Mouse (Mus musculus) testis, adult 2 months (tissue): ENCODE measurements around the gene Cnpy3. TPM values are rescaled to one million over a fixed set of nuclear protein-coding genes. Genes with fewer than 3 reads are reported as not detected.
A peak's percentile ranks its signal among the peaks of the same experiment; 100 is the strongest.

Experiments
- H3K27ac ChIP-seq: fragments of 200-500 bp; 2 replicates; pipeline ENCODE4 v1.5.1; 2012; ENCODE audit warnings: low read depth, low read length; ENCODE audit not compliant: control insufficient read depth, insufficient read depth
- H3K27me3 ChIP-seq: fragments of 200-500 bp; 2 replicates; pipeline ENCODE4 v1.6.1; 2012; ENCODE audit warnings: mild to moderate bottlenecking, low read length, moderate library complexity; ENCODE audit not compliant: control insufficient read depth, insufficient read depth
- H3K36me3 ChIP-seq: fragments of 200-500 bp; 2 replicates; pipeline ENCODE4 v1.6.1; 2012; ENCODE audit warnings: mild to moderate bottlenecking, low read length; ENCODE audit not compliant: control insufficient read depth, insufficient read depth
- H3K4me1 ChIP-seq: fragments of 200-500 bp; 2 replicates; pipeline ENCODE4 v1.6.1; 2012; ENCODE audit warnings: low read length; ENCODE audit not compliant: control insufficient read depth, insufficient read depth
- H3K4me3 ChIP-seq: fragments of 200-500 bp; 2 replicates; pipeline ENCODE4 v1.5.1; 2012; ENCODE audit warnings: low read depth, mild to moderate bottlenecking, low read length, moderate library complexity, mixed read lengths; ENCODE audit not compliant: control insufficient read depth
- CTCF ChIP-seq: fragments of 200-500 bp; IDR thresholded peaks from 2 replicates; pipeline ENCODE4 v1.5.1; 2012; ENCODE audit warnings: low read depth, mild to moderate bottlenecking, inconsistent platforms, low read length, moderate library complexity; ENCODE audit not compliant: control insufficient read depth, insufficient read depth, insufficient replicate concordance
- POLR2A ChIP-seq: fragments of 200-500 bp; IDR thresholded peaks from 2 replicates; pipeline ENCODE4 v1.6.1; 2012; ENCODE audit warnings: low read depth, mild to moderate bottlenecking, inconsistent platforms, low read length, moderate library complexity; ENCODE audit not compliant: control insufficient read depth
- polyA plus RNA-seq: library from polyadenylated mRNA; depleted of rRNA; stranded (reverse); fragments of >200 nt; gene quantifications from 2 replicates; pipeline ENCODE4 v1.2.3, GENCODE M21; 2012

The Cnpy3 gene
- polyA plus RNA-seq, 1 experiment, result 18.9 TPM

DNA sequence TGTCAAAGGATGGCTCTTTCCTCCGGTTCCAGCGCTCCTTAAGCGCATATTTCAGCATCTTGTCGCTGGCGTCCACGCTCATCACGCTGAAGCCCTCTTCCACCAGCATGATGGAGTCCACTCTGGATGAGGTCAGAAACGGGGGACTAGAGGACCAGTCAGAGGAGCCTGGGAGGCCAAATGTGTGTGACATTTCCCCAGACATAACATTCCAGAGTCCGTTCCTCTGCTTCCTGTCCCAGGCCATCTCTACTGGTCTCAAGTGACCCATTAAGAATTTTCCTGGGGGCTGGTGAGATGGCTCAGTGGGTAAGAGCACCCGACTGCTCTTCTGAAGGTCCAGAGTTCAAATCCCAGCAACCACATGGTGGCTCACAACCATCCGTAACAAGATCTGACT, 24.7 kb downstream of the Cnpy3 start:
- Histone ChIP-seq H3K36me3 (no peaks in the 10 kb centered on the region; the same call in 1 of the 2 replicates), H3K27me3 (no peaks in the 10 kb centered on the region), H3K4me3 (no peak overlapping the region), H3K4me1 (peaks cover 8% of the 10 kb centered on the region), H3K27ac (no peak overlapping the region)
- TF ChIP-seq CTCF (no peak), POLR2A (no peak)

DNA sequence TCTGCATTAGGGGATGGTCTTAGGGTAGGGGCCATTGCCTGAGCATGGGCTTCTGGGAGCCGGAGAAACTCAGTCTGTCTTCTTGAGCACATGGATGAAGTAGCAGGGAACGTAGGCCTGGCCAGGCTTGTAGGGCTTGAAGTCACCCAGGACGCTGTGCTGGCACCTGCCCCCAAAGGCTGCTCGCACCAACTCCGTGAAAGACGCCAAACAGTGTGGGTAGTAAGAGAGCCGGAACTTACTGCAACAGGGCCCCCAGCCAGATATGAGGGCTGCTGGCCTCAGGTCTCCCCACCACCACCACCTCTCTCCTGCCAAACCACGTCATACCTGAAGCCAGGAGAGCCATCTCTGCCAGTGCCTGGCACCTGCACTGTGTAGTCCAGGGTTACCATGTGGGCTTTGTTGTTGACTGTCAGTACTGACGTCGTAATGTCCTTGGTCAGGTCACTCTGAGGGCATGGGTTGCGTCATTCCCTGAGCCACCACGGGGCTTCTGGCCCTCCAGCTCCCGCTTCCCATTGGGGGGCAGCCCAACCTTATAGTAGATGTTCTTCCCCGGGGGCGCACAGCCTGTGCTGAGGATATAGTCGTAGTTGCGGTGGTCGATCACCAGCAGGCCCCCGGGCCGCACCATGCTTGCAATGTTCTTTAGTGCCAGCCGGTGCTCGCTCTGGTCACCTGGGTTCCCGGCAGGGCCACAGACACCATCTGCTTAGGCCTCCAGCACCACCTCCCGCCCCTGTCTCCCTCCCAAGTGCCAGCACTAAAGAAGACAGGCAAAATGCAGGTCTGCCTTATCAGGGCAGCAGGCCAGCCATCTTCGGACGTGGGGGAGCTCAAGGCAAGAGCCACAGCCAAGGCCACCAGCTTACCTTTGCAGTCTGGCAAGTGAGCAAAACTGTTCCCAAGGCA, 26.0 kb downstream of the Cnpy3 start:
- no peaks in the 10 kb centered on the region for H3K27me3 ChIP-seq
- no peaks in the 10 kb centered on the region; the same call in 1 of the 2 replicates for H3K36me3 ChIP-seq
- no peak for TF ChIP-seq CTCF
- no peak overlapping the region for H3K4me3 ChIP-seq
- no peak overlapping the region for H3K27ac ChIP-seq
- peaks cover 8% of the 10 kb centered on the region for H3K4me1 ChIP-seq

DNA sequence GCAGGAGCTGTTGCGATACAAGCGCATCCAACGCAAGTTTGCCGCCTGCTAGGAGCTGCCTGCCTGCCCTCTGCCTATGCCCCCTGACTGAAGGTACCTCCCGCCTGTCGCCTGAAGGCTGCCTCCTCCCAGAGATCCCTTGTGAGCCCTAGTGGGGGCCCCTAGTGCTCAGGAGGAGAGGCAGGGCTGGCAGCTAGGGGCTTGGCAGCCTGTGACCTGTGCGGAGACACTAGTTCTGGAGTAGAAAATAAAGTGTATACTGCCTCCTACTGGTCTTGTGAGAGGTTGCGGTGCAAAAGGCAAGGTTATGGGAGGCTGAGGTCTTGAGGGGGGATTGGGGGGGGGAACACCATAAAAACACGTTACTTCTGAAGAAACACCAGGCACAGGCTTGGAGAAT, 26.7 kb downstream of the Cnpy3 start:
- Histone ChIP-seq H3K4me1 (peaks cover 8% of the 10 kb centered on the region), H3K4me3 (no peak overlapping the region), H3K36me3 (no peaks in the 10 kb centered on the region; the same call in 1 of the 2 replicates), H3K27ac (no peak overlapping the region), H3K27me3 (no peaks in the 10 kb centered on the region)
- TF ChIP-seq POLR2A (no peak), CTCF (peak; percentile 34; the same call in 1 of the 2 replicates)

DNA sequence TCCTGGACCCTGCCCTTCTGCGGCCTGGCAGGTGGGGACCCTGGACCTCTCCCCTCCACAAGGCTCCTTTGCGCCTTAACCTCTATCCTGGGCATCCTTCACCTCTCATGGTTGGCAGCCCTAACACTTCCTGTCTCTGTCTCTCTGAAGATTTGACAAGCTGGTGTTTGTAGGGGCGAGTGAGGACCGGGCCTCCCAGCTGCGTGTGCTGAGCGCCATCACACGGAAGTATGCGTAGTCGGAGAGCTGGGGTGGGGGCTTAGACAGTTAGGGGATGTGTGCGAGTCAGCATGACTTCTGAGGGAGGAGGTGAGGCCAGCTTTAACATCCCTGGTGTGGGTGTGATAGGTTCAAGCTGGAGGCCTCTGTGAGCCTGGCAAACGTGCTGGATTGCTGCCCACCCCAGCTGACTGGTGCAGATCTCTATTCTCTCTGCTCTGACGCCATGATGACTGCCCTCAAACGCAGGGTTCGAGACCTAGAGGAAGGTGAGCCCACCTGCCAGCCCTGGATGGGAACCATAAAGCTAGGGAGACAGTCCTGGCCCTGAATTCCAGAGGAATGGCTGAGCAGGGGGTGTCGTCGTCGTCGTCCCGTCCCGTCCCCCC, 27.4 kb downstream of the Cnpy3 start:
- H3K27me3 ChIP-seq, result no peaks in the 10 kb centered on the region
- no peak for TF ChIP-seq POLR2A
- TF ChIP-seq CTCF, result no peak
- no peak overlapping the region for H3K4me3 ChIP-seq
- H3K4me1 ChIP-seq, result peaks cover 8% of the 10 kb centered on the region
- H3K36me3 ChIP-seq, result no peaks in the 10 kb centered on the region; the same call in 1 of the 2 replicates
- no peak overlapping the region for H3K27ac ChIP-seq

DNA sequence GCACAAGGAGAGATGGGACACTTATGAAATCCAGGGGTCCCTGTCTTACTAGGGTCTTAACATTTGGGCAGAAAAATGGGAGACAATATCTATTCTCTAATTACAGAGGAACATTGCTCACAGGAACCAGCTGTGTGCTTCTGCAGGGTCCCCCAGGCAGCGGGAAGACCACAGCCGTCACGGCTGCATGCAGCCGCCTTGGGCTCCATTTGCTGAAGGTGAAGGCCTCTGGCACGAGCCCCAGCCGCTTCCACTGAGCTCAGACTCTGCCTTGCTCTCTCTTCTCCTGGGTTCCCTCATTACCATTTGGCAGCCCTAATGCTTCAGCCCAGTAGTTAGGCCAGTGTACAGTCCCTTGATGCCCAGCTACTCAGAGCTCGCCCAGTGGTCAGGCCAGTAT, 30.9 kb downstream of the Cnpy3 start:
- H3K36me3 ChIP-seq, result no peaks in the 10 kb centered on the region; the same call in 1 of the 2 replicates
- TF ChIP-seq CTCF (no peak), POLR2A (no peak)

DNA sequence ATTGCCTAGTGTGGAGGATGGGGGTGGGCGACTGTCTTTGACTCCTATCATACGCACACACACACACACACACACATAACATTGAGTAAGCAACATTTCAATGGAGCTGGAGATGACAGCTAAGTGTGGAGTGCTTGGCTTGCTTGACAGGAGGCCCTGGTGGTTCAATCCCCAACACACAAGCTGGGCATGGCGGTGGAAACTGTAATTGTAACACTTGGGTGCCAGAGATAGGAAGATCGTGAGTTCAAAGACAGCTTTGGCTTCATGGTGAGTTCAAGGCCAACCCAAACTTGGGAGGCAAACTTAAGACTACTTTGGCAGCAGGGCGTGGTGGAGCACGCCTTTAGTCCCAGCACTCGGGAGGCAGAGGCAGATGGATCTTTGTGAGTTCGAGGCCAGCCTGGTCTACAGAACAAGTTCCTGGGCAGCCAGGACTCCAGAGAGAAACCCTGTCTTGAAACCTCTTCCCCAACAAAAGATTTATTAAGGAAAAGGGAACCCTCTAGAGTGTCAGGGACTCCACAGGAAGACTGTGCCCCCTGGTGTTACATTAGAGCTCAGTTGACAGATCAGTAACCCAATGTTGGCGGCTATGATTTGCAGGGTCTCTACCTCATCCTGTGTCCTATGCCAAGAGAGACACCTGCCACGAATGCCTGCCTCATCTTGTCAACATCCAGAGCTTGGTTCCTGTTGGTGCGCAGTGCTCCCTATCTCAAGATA, 37.1 kb downstream of the Cnpy3 start:
- Histone ChIP-seq H3K27ac (no peak overlapping the region), H3K4me1 (peaks cover 2% of the 10 kb centered on the region), H3K36me3 (no peaks in the 10 kb centered on the region), H3K27me3 (no peaks in the 10 kb centered on the region), H3K4me3 (no peak overlapping the region)
- TF ChIP-seq CTCF (no peak), POLR2A (no peak)

More for the DNA sequence above, 30.9 kb downstream of the Cnpy3 start:
- Histone ChIP-seq H3K4me1 (no peaks in the 10 kb centered on the region), H3K27ac (no peak overlapping the region), H3K27me3 (no peaks in the 10 kb centered on the region), H3K4me3 (no peak overlapping the region)

DNA sequence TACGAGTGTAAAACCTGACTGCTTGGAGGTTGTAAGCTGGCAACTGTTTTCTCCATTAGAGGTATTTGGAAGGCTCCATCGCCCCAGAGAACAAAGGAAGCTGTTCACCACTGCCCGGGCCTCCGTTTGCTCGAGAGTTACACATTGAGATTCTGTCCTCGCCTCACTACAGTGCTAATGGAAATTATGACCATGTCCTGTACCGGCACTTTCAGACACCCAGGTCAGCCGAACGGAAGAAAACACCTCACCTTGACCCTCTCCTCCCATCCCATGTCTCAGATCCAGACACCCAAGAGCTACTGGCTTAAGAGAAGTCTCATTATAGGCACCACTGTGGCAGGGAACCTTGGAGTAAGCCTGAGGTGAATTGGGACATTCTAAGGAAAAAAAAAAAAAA, 38.2 kb downstream of the Cnpy3 start:
- Histone ChIP-seq H3K27me3 (no peaks in the 10 kb centered on the region), H3K36me3 (no peaks in the 10 kb centered on the region), H3K27ac (no peak overlapping the region), H3K4me3 (no peak overlapping the region), H3K4me1 (peaks cover 2% of the 10 kb centered on the region)
- TF ChIP-seq POLR2A (no peak), CTCF (no peak)

DNA sequence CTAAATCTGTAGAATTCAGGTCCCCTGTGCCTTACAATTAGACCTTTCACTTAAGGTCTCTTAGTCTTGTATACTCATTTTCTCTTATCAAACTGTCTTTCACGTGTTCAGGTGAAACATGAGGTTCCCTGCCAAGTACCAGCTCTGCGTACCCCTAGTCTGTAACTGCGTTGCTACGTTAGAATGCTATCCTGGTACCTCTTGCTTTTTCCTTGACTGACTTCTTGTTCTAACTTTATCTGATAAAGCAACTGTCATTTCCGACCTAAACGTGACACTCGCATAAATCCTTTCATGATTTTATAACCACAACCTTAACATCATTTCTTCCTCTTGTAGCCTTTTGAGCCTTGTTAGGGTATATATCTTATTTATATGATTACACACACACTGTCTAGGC, 39.6 kb downstream of the Cnpy3 start:
- Histone ChIP-seq H3K27ac (no peak overlapping the region), H3K4me3 (peak overlapping the region; percentile 100)

More for the DNA sequence above, 39.6 kb downstream of the Cnpy3 start:
- TF ChIP-seq CTCF, result no peak
- TF ChIP-seq POLR2A, result no peak
- H3K36me3 ChIP-seq, result no peaks in the 10 kb centered on the region
- H3K4me1 ChIP-seq, result peaks cover 2% of the 10 kb centered on the region
- H3K27me3 ChIP-seq, result no peaks in the 10 kb centered on the region
